Mouse (Mus musculus) intestine, embryonic 15.5 days (tissue): ENCODE data around the gene Cd7. TPM values are rescaled to one million over a fixed set of nuclear protein-coding genes. Genes with fewer than 3 reads are reported as not detected.

ENCODE experiments used
- ATAC-seq: fragments of 200-750 bp; cut with Nextera tagmentation; 2 replicates; pipeline ENCODE4 v1.8.0; 2017; ENCODE audit warnings: moderate TSS enrichment, moderate library complexity
- H3K27ac ChIP-seq: fragments of 300-500 bp; sonication (generic); 2 replicates; pipeline ENCODE4 v1.5.1; 2015; ENCODE audit warnings: mild to moderate bottlenecking, inconsistent platforms
- H3K27me3 ChIP-seq: fragments of 300-500 bp; sonication (generic); replicated peaks from 2 replicates; pipeline ENCODE4 v1.6.1; 2015; ENCODE audit warnings: inconsistent platforms
- H3K36me3 ChIP-seq: fragments of 300-500 bp; sonication (generic); 2 replicates; pipeline ENCODE4 v1.6.1; 2015; ENCODE audit warnings: inconsistent platforms
- H3K4me1 ChIP-seq: fragments of 300-500 bp; sonication (generic); replicated peaks from 2 replicates; pipeline ENCODE4 v1.6.1; 2015; ENCODE audit warnings: inconsistent platforms
- H3K4me2 ChIP-seq: fragments of 300-500 bp; sonication (generic); replicated peaks from 2 replicates; pipeline ENCODE4 v1.6.1; 2015; ENCODE audit warnings: mild to moderate bottlenecking, inconsistent platforms
- H3K4me3 ChIP-seq: fragments of 300-500 bp; sonication (generic); replicated peaks from 2 replicates; pipeline ENCODE4 v1.5.1; 2015; ENCODE audit warnings: inconsistent platforms
- H3K9ac ChIP-seq: fragments of 300-500 bp; sonication (generic); 2 replicates; pipeline ENCODE4 v1.6.1; 2015; ENCODE audit warnings: inconsistent platforms
- H3K9me3 ChIP-seq: fragments of 300-500 bp; sonication (generic); 2 replicates; pipeline ENCODE4 v1.6.1; 2016; ENCODE audit warnings: inconsistent platforms
- WGBS: fragments of 180-500 bp; shearing (Covaris S2); methylation state at CpG from one replicate; pipeline ENCODE4 v1.1.7; 2015; 5-methylcytosine and 5-hydroxymethylcytosine counted together
- polyA plus RNA-seq: library from polyadenylated mRNA; unstranded; fragments of >200 nt; fragmentation: Nextera tagmentation; extraction: Ambion mirVana; gene quantifications from 2 replicates; pipeline ENCODE4 v1.2.1, GENCODE M21; 2015

Gene Cd7
- polyA plus RNA-seq, 1 experiment from 2014 or later = 6.1 TPM

GRCm38 (mm10) chr11:121010044-121010755 lies 29.0 kb downstream of the Cd7 start:
- H3K9me3 ChIP-seq = no peaks in the 10 kb centered on the region
- H3K27ac ChIP-seq = no peak overlapping the region
- 96% methylated on average over 3 of the region's 3 CpGs for WGBS
- no peak overlapping the region for H3K4me2 ChIP-seq
- H3K36me3 ChIP-seq = no peaks in the 10 kb centered on the region
- ATAC-seq = no peak
- H3K9ac ChIP-seq = no peak overlapping the region
- H3K27me3 ChIP-seq = no peaks in the 10 kb centered on the region
- 0 out of 2 replicates have a peak, but pooled peaks cover 4% of the 10 kb centered on the region for H3K4me1 ChIP-seq
- H3K4me3 ChIP-seq = no peak overlapping the region

DNA sequence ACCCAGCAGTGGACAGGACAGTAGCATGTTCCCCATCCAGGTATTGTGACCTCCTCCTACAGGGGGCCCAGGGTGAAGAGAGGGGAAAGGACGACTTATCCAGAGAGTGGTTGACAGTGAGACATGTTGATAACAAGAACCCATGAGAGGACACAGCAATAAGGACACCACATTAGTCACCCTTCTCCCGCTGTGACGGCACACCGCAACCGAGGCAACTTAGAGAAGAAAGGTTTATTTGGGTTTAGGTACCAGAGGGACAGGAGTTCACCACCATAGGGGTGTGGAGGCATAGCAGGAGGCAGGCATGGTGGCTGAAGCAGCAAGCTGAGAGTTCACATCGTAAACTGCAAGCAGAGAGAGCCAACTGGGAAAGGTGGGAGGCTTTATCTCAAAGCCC lies 33.0 kb downstream of the Cd7 start:
- H3K9ac ChIP-seq = no peak overlapping the region
- no peak overlapping the region for H3K4me2 ChIP-seq
- no peaks in the 10 kb centered on the region for H3K36me3 ChIP-seq
- WGBS = 70% methylated on average over 6 of the region's 6 CpGs
- no peaks in the 10 kb centered on the region for H3K9me3 ChIP-seq
- ATAC-seq = no peak
- H3K4me3 ChIP-seq = no peak overlapping the region
- no peaks in the 10 kb centered on the region for H3K27me3 ChIP-seq
- H3K4me1 ChIP-seq = no peaks in the 10 kb centered on the region
- no peak overlapping the region for H3K27ac ChIP-seq

DNA sequence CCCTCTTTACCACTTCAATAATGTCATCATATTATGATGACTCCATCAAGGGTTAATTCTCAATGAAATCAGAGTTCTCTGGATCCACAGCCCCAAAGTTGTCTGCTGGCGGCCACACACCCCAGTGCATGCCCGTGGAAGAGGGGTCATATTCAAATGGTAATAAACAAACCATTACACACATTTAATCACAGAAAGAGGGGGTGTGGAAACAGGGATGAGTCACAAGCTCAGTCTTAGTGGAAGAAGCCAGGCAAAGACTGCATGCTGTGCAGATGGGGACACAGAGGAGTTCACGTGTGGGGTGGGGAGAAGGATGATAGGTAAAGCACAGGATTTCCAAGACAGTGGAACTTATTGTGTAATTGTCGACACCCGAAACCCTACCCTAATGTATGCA lies 34.9 kb downstream of the Cd7 start:
- H3K36me3 ChIP-seq = no peaks in the 10 kb centered on the region
- ATAC-seq = no peak
- no peak overlapping the region for H3K4me2 ChIP-seq
- H3K4me1 ChIP-seq = no peaks in the 10 kb centered on the region
- H3K9me3 ChIP-seq = no peaks in the 10 kb centered on the region
- no peak overlapping the region for H3K27ac ChIP-seq
- H3K9ac ChIP-seq = no peak overlapping the region
- no peak overlapping the region for H3K4me3 ChIP-seq
- no peaks in the 10 kb centered on the region for H3K27me3 ChIP-seq
- 56% methylated on average over 5 of the region's 5 CpGs for WGBS

DNA sequence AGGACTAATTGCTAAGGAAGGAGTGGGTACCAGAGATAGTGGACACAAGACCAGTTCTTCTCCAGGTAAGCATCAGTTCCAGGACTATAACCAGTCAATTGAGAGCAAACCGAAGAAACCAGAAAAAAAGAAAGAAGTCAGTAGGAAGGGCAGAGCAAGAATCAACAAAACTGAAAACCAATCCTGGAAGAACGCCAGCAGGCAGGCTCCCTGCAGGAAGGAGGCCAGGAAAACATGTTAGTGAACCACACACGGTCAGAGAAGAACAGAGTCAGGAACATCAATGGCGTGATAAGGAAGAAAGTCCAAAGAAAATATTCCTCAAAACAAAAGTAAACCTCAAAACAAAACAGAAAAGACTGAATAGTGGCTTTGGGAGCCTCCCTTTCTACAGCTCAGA lies 37.3 kb downstream of the Cd7 start:
- H3K9me3 ChIP-seq = no peaks in the 10 kb centered on the region
- no peaks in the 10 kb centered on the region for H3K36me3 ChIP-seq
- no peak for ATAC-seq
- no peak overlapping the region for H3K4me3 ChIP-seq
- no peak overlapping the region for H3K4me2 ChIP-seq
- H3K27ac ChIP-seq = no peak overlapping the region
- H3K9ac ChIP-seq = no peak overlapping the region
- no peaks in the 10 kb centered on the region for H3K4me1 ChIP-seq
- H3K27me3 ChIP-seq = no peaks in the 10 kb centered on the region
- 40% methylated on average over 4 of the region's 4 CpGs for WGBS

GRCm38 (mm10) chr11:120994741-120995140 lies 44.5 kb downstream of the Cd7 start:
- no peak overlapping the region for H3K4me3 ChIP-seq
- H3K4me1 ChIP-seq = peaks cover 16% of the 10 kb centered on the region
- H3K27ac ChIP-seq = no peak overlapping the region
- H3K9ac ChIP-seq = no peak overlapping the region
- H3K9me3 ChIP-seq = no peaks in the 10 kb centered on the region
- H3K36me3 ChIP-seq = no peaks in the 10 kb centered on the region
- ATAC-seq = no peak
- H3K27me3 ChIP-seq = no peaks in the 10 kb centered on the region
- H3K4me2 ChIP-seq = no peak overlapping the region
- 82% methylated on average over 6 of the region's 6 CpGs for whole genome bisulfite sequencing

DNA sequence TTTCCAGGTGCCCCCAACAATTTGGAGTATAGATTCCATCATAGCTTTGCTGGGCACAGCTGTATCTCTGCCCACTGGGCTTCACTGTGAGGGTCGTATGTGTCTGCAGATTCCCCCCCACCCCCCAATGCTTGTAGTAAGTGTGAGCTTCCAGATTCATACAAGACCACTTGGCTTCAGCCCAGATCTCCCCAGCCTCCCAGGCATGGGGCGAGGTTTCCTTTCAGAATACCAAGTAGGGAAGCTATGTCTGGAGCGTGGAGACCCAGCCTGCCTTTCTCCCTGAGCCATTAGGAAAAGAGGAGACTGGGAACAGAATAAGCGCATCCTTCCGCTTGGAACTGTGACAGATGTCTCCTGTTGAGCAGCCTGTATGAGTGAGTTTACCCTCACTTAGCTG lies 45.6 kb downstream of the Cd7 start:
- H3K4me3 ChIP-seq = no peak overlapping the region
- no peak for ATAC-seq
- no peak overlapping the region for H3K4me2 ChIP-seq
- H3K36me3 ChIP-seq = no peaks in the 10 kb centered on the region
- no peak overlapping the region for H3K9ac ChIP-seq
- no peaks in the 10 kb centered on the region for H3K27me3 ChIP-seq
- H3K4me1 ChIP-seq = peaks cover 28% of the 10 kb centered on the region
- WGBS = 84% methylated on average over 5 of the region's 5 CpGs
- no peak overlapping the region for H3K27ac ChIP-seq
- H3K9me3 ChIP-seq = no peaks in the 10 kb centered on the region

DNA sequence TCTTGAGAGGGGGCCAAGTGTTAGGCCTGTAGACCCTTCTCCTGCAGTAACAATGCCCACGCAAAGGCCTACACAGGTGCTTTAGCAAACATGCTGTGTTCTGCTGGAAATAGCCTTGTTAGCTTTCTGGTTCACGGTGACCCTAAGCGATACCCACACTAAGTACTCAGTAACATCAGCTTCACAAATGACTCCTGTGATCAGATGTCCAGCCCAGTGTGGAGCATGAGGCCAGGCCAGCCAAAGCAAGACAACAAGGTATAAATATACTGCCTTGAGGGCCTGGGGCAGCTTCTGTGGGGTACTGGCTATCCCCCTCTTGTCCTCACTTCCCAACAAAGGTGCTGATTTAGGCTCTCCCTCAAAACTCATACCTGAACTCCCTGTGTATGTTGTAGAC lies 46.1 kb downstream of the Cd7 start:
- Histone ChIP-seq H3K9ac (no peak overlapping the region), H3K9me3 (no peaks in the 10 kb centered on the region), H3K36me3 (no peaks in the 10 kb centered on the region), H3K27ac (peak overlapping the region; percentile 54; the same call in 1 of the 2 replicates), H3K4me3 (no peak overlapping the region), H3K4me2 (peak overlapping the region; percentile 55; the same call in 1 of the 2 replicates), H3K27me3 (no peaks in the 10 kb centered on the region), H3K4me1 (peaks cover 33% of the 10 kb centered on the region)
- ATAC-seq = no peak
- WGBS = over 99% methylated on average over 3 of the region's 3 CpGs

GRCm38 (mm10) chr11:120991791-120992190 lies 47.4 kb downstream of the Cd7 start:
- Histone ChIP-seq H3K4me3 (peak overlapping the region; percentile 99), H3K27me3 (no peaks in the 10 kb centered on the region)
- no peak; the same call in 1 of the 2 replicates for ATAC-seq

GRCm38 (mm10) chr11:120990951-120991526 lies 48.2 kb downstream of the Cd7 start, which contains the start of gene Csnk1d:
Gene Csnk1d, minus strand, starts transcription at chr11:120991330.
- H3K9me3 ChIP-seq = no peaks in the 10 kb centered on the region
- H3K27ac ChIP-seq = peak within 1 kb of the TSS; percentile 94
- WGBS = under 1% methylated on average over 59 of the region's 59 CpGs
- H3K4me2 ChIP-seq = peak within 1 kb of the TSS; percentile 83
- peak within 1 kb of the TSS; percentile 100 for H3K9ac ChIP-seq
- peak; percentile 88 for ATAC-seq
- H3K27me3 ChIP-seq = no peaks in the 10 kb centered on the region
- peaks cover 41% of the 10 kb centered on the region for H3K4me1 ChIP-seq
- H3K4me3 ChIP-seq = peak within 1 kb of the TSS; percentile 99
- H3K36me3 ChIP-seq = peaks cover 5% of the 10 kb centered on the region; the same call in 1 of the 2 replicates

More at GRCm38 (mm10) chr11:120991791-120992190, 47.4 kb downstream of the Cd7 start:
- Histone ChIP-seq H3K4me2 (peak overlapping the region; percentile 55), H3K9ac (peak overlapping the region; percentile 100), H3K27ac (peak overlapping the region; percentile 94), H3K4me1 (peaks cover 41% of the 10 kb centered on the region), H3K9me3 (no peaks in the 10 kb centered on the region), H3K36me3 (no peaks in the 10 kb centered on the region)
- WGBS = 54% methylated on average over 3 of the region's 3 CpGs

GRCm38 (mm10) chr11:120990126-120990781 lies 49.0 kb downstream of the Cd7 start:
- Histone ChIP-seq H3K27me3 (no peaks in the 10 kb centered on the region), H3K36me3 (peaks cover 11% of the 10 kb centered on the region; the same call in 1 of the 2 replicates), H3K27ac (peak overlapping the region; percentile 94), H3K9me3 (no peaks in the 10 kb centered on the region), H3K9ac (peak overlapping the region; percentile 100), H3K4me1 (peaks cover 41% of the 10 kb centered on the region), H3K4me3 (peak overlapping the region; percentile 99), H3K4me2 (peak overlapping the region; percentile 83)
- under 1% methylated on average over 27 of the region's 35 CpGs for WGBS
- peak; percentile 46 for ATAC-seq

GRCm38 (mm10) chr11:120989523-120989922 lies 49.7 kb downstream of the Cd7 start:
- H3K4me1 ChIP-seq = peaks cover 41% of the 10 kb centered on the region
- WGBS = 10% methylated on average over 1 of the region's 1 CpGs
- peaks cover 11% of the 10 kb centered on the region; the same call in 1 of the 2 replicates for H3K36me3 ChIP-seq
- H3K4me2 ChIP-seq = peak overlapping the region; percentile 83
- peak overlapping the region; percentile 99 for H3K4me3 ChIP-seq
- no peak for ATAC-seq
- H3K27me3 ChIP-seq = no peaks in the 10 kb centered on the region
- peak overlapping the region; percentile 100 for H3K9ac ChIP-seq
- H3K27ac ChIP-seq = no peak overlapping the region
- no peaks in the 10 kb centered on the region for H3K9me3 ChIP-seq

DNA sequence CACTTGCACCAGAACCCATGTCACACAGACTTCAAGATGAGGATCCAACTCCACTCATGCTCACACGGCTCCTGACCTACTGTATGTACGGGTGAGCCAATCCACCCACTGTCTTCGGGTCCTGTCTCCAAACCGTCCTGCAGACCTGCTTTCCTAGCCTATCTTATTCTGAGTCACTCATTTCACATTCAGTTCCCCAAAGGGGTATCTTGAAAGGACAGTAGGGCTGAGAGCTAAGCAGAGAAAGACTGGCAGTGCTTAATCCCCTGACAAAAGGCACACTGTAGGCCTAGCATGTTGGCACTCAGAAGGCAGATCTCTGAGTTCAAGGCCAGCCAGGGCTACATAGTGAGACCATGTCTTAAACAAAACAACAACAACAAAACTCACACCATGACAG lies 50.8 kb downstream of the Cd7 start:
- no peaks in the 10 kb centered on the region for H3K27me3 ChIP-seq
- no peak overlapping the region for H3K4me2 ChIP-seq
- H3K27ac ChIP-seq = no peak overlapping the region
- ATAC-seq = no peak
- WGBS = 78% methylated on average over 4 of the region's 4 CpGs
- no peak overlapping the region for H3K9ac ChIP-seq
- no peaks in the 10 kb centered on the region for H3K9me3 ChIP-seq
- peak overlapping the region; percentile 99; the same call in 1 of the 2 replicates for H3K4me3 ChIP-seq
- H3K36me3 ChIP-seq = peaks cover 11% of the 10 kb centered on the region; the same call in 1 of the 2 replicates
- peaks cover 38% of the 10 kb centered on the region for H3K4me1 ChIP-seq
